Comparison of ENCODE assay signal across 8 mouse cellular contexts in genomic region chr12:84617663-84618062, GRCm38 (mm10). TPM values are rescaled to one million over a fixed set of nuclear protein-coding genes. Genes with fewer than 3 reads are reported as not detected.
A peak's percentile ranks its signal among the peaks of the same experiment; 100 is the strongest.
DNase-seq lines count a peak whose midpoint lies in the region; ATAC-seq and TF ChIP-seq lines count a peak whose summit lies in the region.

No protein-coding gene starts in this region.

- no peak for TF ChIP-seq CTCF in bone marrow, adult 2 months (IDR thresholded peaks at IDR 0.05; ENCODE audit: control insufficient read depth, insufficient read depth, low read length)
- no peak; the same call in 1 of the 2 replicates for TF ChIP-seq CTCF in forebrain, postnatal 0 days (IDR thresholded peaks at IDR 0.05; ENCODE audit: low read depth)

- peak overlapping the region; percentile 63 for H3K4me2 ChIP-seq in forebrain, postnatal 0 days (ENCODE audit: low read depth)

- no peak for TF ChIP-seq POLR2A in bone marrow, adult 2 months (IDR thresholded peaks at IDR 0.05; ENCODE audit: borderline replicate concordance, control insufficient read depth, low read depth, low read length)

- intact Hi-C loops in heart, postnatal 25 days (cut with DNase I): loop anchor here (10.0 kb wide), 1 partner anchor 377 kb away; the partner anchor contains the start of gene Ylpm1

- peaks cover 29% of the 10 kb centered on the region for H3K4me1 ChIP-seq in heart, embryonic 10.5 days
- H3K4me1 ChIP-seq in bone marrow, adult 2 months (ENCODE audit: control insufficient read depth, insufficient read depth, low read length): no peaks in the 10 kb centered on the region; the same call in 1 of the 2 replicates
- no peaks in the 10 kb centered on the region for H3K4me1 ChIP-seq in forebrain, postnatal 0 days (ENCODE audit: insufficient read depth)
- peaks cover 11% of the 10 kb centered on the region for H3K4me1 ChIP-seq in midbrain, embryonic 10.5 days

- H3K36me3 ChIP-seq in heart, embryonic 10.5 days: no peaks in the 10 kb centered on the region
- no peaks in the 10 kb centered on the region for H3K36me3 ChIP-seq in forebrain, postnatal 0 days (ENCODE audit: insufficient read depth)
- 0 out of 2 replicates have a peak, but pooled peaks cover 3% of the 10 kb centered on the region for H3K36me3 ChIP-seq in midbrain, embryonic 10.5 days

- DNase-seq in heart, embryonic 10.5 days (ENCODE audit: low spot score): no peak
- DNase-seq in heart, postnatal 25 days (ENCODE audit: low spot score): no peak
- DNase-seq in forebrain, postnatal 0 days: no peak
- DNase-seq in kidney, postnatal 36 days: peak; percentile 36 to 40
- DNase-seq in midbrain, embryonic 10.5 days (ENCODE audit: low spot score): no peak
- no peak for DNase-seq in frontal cortex, postnatal 25 days (ENCODE audit: low spot score in 2 of 2)
- no peak for DNase-seq in urinary bladder, postnatal 14 days (ENCODE audit: low spot score)

- H3K9me3 ChIP-seq in heart, embryonic 10.5 days: no peaks in the 10 kb centered on the region
- no peaks in the 10 kb centered on the region for H3K9me3 ChIP-seq in forebrain, postnatal 0 days (ENCODE audit: low read length)
- H3K9me3 ChIP-seq in midbrain, embryonic 10.5 days (replicated peaks): no peaks in the 10 kb centered on the region

- peak; percentile 36; the same call in 1 of the 2 replicates for ATAC-seq in forebrain, postnatal 0 days

- H3K4me3 ChIP-seq in heart, embryonic 10.5 days: peak overlapping the region; percentile 78
- peak overlapping the region; percentile 54 for H3K4me3 ChIP-seq in bone marrow, adult 2 months (replicated peaks; ENCODE audit: control insufficient read depth, low read depth, low read length)
- peak overlapping the region; percentile 80 for H3K4me3 ChIP-seq in forebrain, postnatal 0 days (ENCODE audit: low read depth, low read length)
- peak overlapping the region; percentile 77 for H3K4me3 ChIP-seq in midbrain, embryonic 10.5 days

- 11% methylated on average over 10 of the region's 10 CpGs for WGBS in heart, embryonic 10.5 days
- 5% methylated on average over 10 of the region's 10 CpGs for WGBS in bone marrow, adult 2 months
- 5% methylated on average over 10 of the region's 10 CpGs for WGBS in forebrain, postnatal 0 days
- 11% methylated on average over 10 of the region's 10 CpGs for WGBS in midbrain, embryonic 10.5 days

- peak overlapping the region; percentile 71; the same call in 1 of the 2 replicates for H3K9ac ChIP-seq in forebrain, postnatal 0 days

- no peaks in the 10 kb centered on the region for H3K27me3 ChIP-seq in heart, embryonic 10.5 days (ENCODE audit: insufficient read depth, poor library complexity, severe bottlenecking)
- no peaks in the 10 kb centered on the region for H3K27me3 ChIP-seq in forebrain, postnatal 0 days (ENCODE audit: insufficient read depth, low read length)
- H3K27me3 ChIP-seq in midbrain, embryonic 10.5 days (ENCODE audit: low read depth, poor library complexity, severe bottlenecking): no peaks in the 10 kb centered on the region

- peak overlapping the region; percentile 81 for H3K27ac ChIP-seq in heart, embryonic 10.5 days
- no peak overlapping the region for H3K27ac ChIP-seq in bone marrow, adult 2 months (ENCODE audit: control insufficient read depth, insufficient read depth, low read depth, low read length, poor library complexity)
- H3K27ac ChIP-seq in forebrain, postnatal 0 days (ENCODE audit: low read depth, low read length): no peak overlapping the region
- peak overlapping the region; percentile 90 for H3K27ac ChIP-seq in midbrain, embryonic 10.5 days (replicated peaks)

RNA-seq across cellular contexts. Expression of gene Abcd4, which starts 0.5 kb away (rescaled TPM):
- polyA plus RNA-seq in heart, embryonic 10.5 days (2016; fragmentation: Nextera tagmentation; extraction: Ambion mirVana): 13.1 and 13.8 TPM in 2 replicates
- 1 to 10 TPM; 6.5 to 6.7 TPM for total RNA-seq in heart, postnatal 25 days (2021)
- polyA plus RNA-seq in bone marrow, adult 2 months (2011; ENCODE audit: insufficient read depth, insufficient read length, low replicate concordance, missing spikeins): 4.0 and 7.7 TPM in 2 replicates
- 6.5 and 8.0 TPM in 2 replicates for total RNA-seq in forebrain, postnatal 0 days (2014; rRNA removed)
- 3.9 and 6.7 TPM in 2 replicates for polyA plus RNA-seq in forebrain, postnatal 0 days (2015; fragmentation: Nextera tagmentation; extraction: Ambion mirVana)
- polyA plus RNA-seq in midbrain, embryonic 10.5 days (2016; fragmentation: Nextera tagmentation; extraction: Ambion mirVana): 13.3 TPM in 2 replicates

RNA-seq across cellular contexts. Expression of gene Vrtn, which starts 23.2 kb away (rescaled TPM):
- polyA plus RNA-seq in heart, embryonic 10.5 days (2016; fragmentation: Nextera tagmentation; extraction: Ambion mirVana): not detected in 2 replicates
- total RNA-seq in heart, postnatal 25 days (2021): not detected
- not detected in 2 replicates for polyA plus RNA-seq in bone marrow, adult 2 months (2011; ENCODE audit: insufficient read depth, insufficient read length, low replicate concordance, missing spikeins)
- total RNA-seq in forebrain, postnatal 0 days (2014; rRNA removed): not detected in 2 replicates
- 0.06 TPM in 2 replicates for polyA plus RNA-seq in forebrain, postnatal 0 days (2015; fragmentation: Nextera tagmentation; extraction: Ambion mirVana)
- not detected in 2 replicates for polyA plus RNA-seq in midbrain, embryonic 10.5 days (2016; fragmentation: Nextera tagmentation; extraction: Ambion mirVana)

RNA-seq across cellular contexts. Expression of gene Vsx2, which starts 48.1 kb away (rescaled TPM):
- polyA plus RNA-seq in heart, embryonic 10.5 days (2016; fragmentation: Nextera tagmentation; extraction: Ambion mirVana): not detected in 2 replicates
- not detected for total RNA-seq in heart, postnatal 25 days (2021)
- not detected in 2 replicates for polyA plus RNA-seq in bone marrow, adult 2 months (2011; ENCODE audit: insufficient read depth, insufficient read length, low replicate concordance, missing spikeins)
- total RNA-seq in forebrain, postnatal 0 days (2014; rRNA removed): 0.46 and 0.67 TPM in 2 replicates
- 0.05 and 0.10 TPM in 2 replicates for polyA plus RNA-seq in forebrain, postnatal 0 days (2015; fragmentation: Nextera tagmentation; extraction: Ambion mirVana)
- 1.0 and 1.9 TPM in 2 replicates for polyA plus RNA-seq in midbrain, embryonic 10.5 days (2016; fragmentation: Nextera tagmentation; extraction: Ambion mirVana)

Comparison
In these comparisons a context has a peak if more than half of its experiments do, and no peak if none do; other contexts are left out.
1. DNase-seq: peak in kidney, postnatal 36 days (2 of 2); none in heart, embryonic 10.5 days (single experiment), heart, postnatal 25 days (single experiment), forebrain, postnatal 0 days (single experiment), midbrain, embryonic 10.5 days (single experiment), frontal cortex, postnatal 25 days (0 of 2) and urinary bladder, postnatal 14 days (single experiment).
2. H3K27ac ChIP-seq: peak in heart, embryonic 10.5 days (single experiment) and midbrain, embryonic 10.5 days (single experiment); none in bone marrow, adult 2 months (single experiment) and forebrain, postnatal 0 days (single experiment).
3. Peak in every context shown above with its lines, with median percentiles within 50 percentile points of each other: H3K4me3 ChIP-seq.